Mouse (Mus musculus) spleen, adult 2 months (tissue): Measurements from ENCODE around the gene Susd3. TPM values are rescaled to one million over a fixed set of nuclear protein-coding genes. Genes with fewer than 3 reads are reported as not detected.

Source experiments
- DNase-seq, 2 experiments: peaks; one replicate each; pipeline versions ENCODE4 v3.0.0 to v3.0.0-alpha.2; 2012 to 2021; ENCODE audit warnings: low spot score in 2 of 2, low read depth in 1 of 2
- H3K27ac ChIP-seq: fragments of 200-500 bp; 2 replicates; pipeline ENCODE4 v1.5.1; 2012; ENCODE audit warnings: low read length, inconsistent platforms; ENCODE audit not compliant: insufficient read depth
- H3K27me3 ChIP-seq: fragments of 200-500 bp; 2 replicates; pipeline ENCODE4 v1.6.1; 2012; ENCODE audit warnings: mild to moderate bottlenecking, moderate library complexity, low read length, inconsistent platforms; ENCODE audit not compliant: control insufficient read depth, insufficient read depth
- H3K36me3 ChIP-seq: fragments of 200-500 bp; 2 replicates; pipeline ENCODE4 v1.6.1; 2012; ENCODE audit warnings: mild to moderate bottlenecking, low read length, inconsistent platforms; ENCODE audit not compliant: control insufficient read depth, insufficient read depth
- H3K4me1 ChIP-seq: fragments of 200-500 bp; 2 replicates; pipeline ENCODE4 v1.6.1; 2011; ENCODE audit warnings: inconsistent platforms; ENCODE audit not compliant: control insufficient read depth, insufficient read depth, insufficient read length
- H3K4me3 ChIP-seq: fragments of 200-500 bp; 2 replicates; pipeline ENCODE4 v1.5.1; 2011; ENCODE audit warnings: mild to moderate bottlenecking, inconsistent platforms; ENCODE audit not compliant: insufficient read depth, insufficient read length; ENCODE audit errors: extremely low read depth
- CTCF ChIP-seq: fragments of 200-500 bp; IDR thresholded peaks from 2 replicates; pipeline ENCODE4 v1.5.1; 2011; ENCODE audit warnings: mild to moderate bottlenecking, inconsistent platforms; ENCODE audit not compliant: insufficient read depth, insufficient read length, insufficient replicate concordance; ENCODE audit errors: extremely low read depth
- POLR2A ChIP-seq: fragments of 200-500 bp; IDR thresholded peaks from 2 replicates; pipeline ENCODE4 v1.6.1; 2011; ENCODE audit warnings: low read depth, low read length, inconsistent platforms
- whole genome bisulfite sequencing: fragments of 180-500 bp; shearing (Covaris S2); methylation state at CpG from one replicate; pipeline ENCODE4 v1.1.7; 2018; 5-methylcytosine and 5-hydroxymethylcytosine counted together
- polyA plus RNA-seq: library from polyadenylated mRNA; depleted of rRNA; stranded (reverse); fragments of >200 nt; gene quantifications from 2 replicates; pipeline ENCODE4 v1.2.3, GENCODE M21; 2012

The Susd3 gene
- polyA plus RNA-seq, 1 experiment = 49.7 TPM

GRCm38 (mm10) chr13:49214454-49214853 is 34.1 kb downstream of the Susd3 start:
- Histone ChIP-seq H3K27ac (no peak overlapping the region), H3K4me1 (peaks cover 24% of the 10 kb centered on the region), H3K4me3 (no peak overlapping the region), H3K27me3 (no peaks in the 10 kb centered on the region), H3K36me3 (no peaks in the 10 kb centered on the region)
- 58% methylated on average over 3 of the region's 3 CpGs for WGBS
- TF ChIP-seq CTCF = no peak
- no peak for TF ChIP-seq POLR2A
- DNase-seq = no peak

GRCm38 (mm10) chr13:49213531-49213932 is 35.0 kb downstream of the Susd3 start:
- Histone ChIP-seq H3K36me3 (no peaks in the 10 kb centered on the region), H3K27ac (no peak overlapping the region), H3K27me3 (no peaks in the 10 kb centered on the region), H3K4me3 (no peak overlapping the region), H3K4me1 (peaks cover 24% of the 10 kb centered on the region)
- peak in 1 of 2 experiments; percentile 34 for DNase-seq
- 18% methylated on average over 4 of the region's 4 CpGs for WGBS
- TF ChIP-seq POLR2A = no peak
- TF ChIP-seq CTCF = no peak

- TF ChIP-seq CTCF (no peak), POLR2A (no peak)
- 77% methylated on average over 4 of the region's 4 CpGs for WGBS
These were observed 35.6 kb downstream of the Susd3 start for GRCm38 (mm10) chr13:49212711-49213500.

GRCm38 (mm10) chr13:49209306-49209705 is 39.2 kb downstream of the Susd3 start:
- Histone ChIP-seq H3K27ac (no peak overlapping the region), H3K36me3 (peaks cover 3% of the 10 kb centered on the region), H3K4me1 (peaks cover 11% of the 10 kb centered on the region), H3K27me3 (no peaks in the 10 kb centered on the region), H3K4me3 (no peak overlapping the region)
- 71% methylated on average over 7 of the region's 7 CpGs for WGBS
- no peak for DNase-seq
- TF ChIP-seq CTCF (no peak), POLR2A (no peak)

More at GRCm38 (mm10) chr13:49212711-49213500, 35.6 kb downstream of the Susd3 start:
- peaks cover 24% of the 10 kb centered on the region for H3K4me1 ChIP-seq
- H3K27me3 ChIP-seq = no peaks in the 10 kb centered on the region
- no peak overlapping the region for H3K4me3 ChIP-seq
- no peaks in the 10 kb centered on the region for H3K36me3 ChIP-seq
- no peak overlapping the region for H3K27ac ChIP-seq
- DNase-seq = no peak

- Histone ChIP-seq H3K27me3 (no peaks in the 10 kb centered on the region), H3K36me3 (peaks cover 11% of the 10 kb centered on the region), H3K27ac (no peak overlapping the region), H3K4me3 (no peak overlapping the region), H3K4me1 (no peaks in the 10 kb centered on the region)
- DNase-seq = no peak
- 96% methylated on average over 2 of the region's 2 CpGs for WGBS
- TF ChIP-seq POLR2A = no peak
- TF ChIP-seq CTCF = no peak
These were observed 42.2 kb downstream of the Susd3 start for GRCm38 (mm10) chr13:49206341-49206740.

- Histone ChIP-seq H3K36me3 (peaks cover 11% of the 10 kb centered on the region), H3K4me3 (no peak overlapping the region), H3K27ac (no peak overlapping the region), H3K27me3 (no peaks in the 10 kb centered on the region), H3K4me1 (peaks cover 4% of the 10 kb centered on the region; the same call in 1 of the 2 replicates)
- DNase-seq = peak; percentile 60 to 73
- peak; percentile 90 for TF ChIP-seq CTCF
- TF ChIP-seq POLR2A = no peak
- WGBS = 48% methylated on average over 13 of the region's 13 CpGs
These were observed 43.0 kb downstream of the Susd3 start for GRCm38 (mm10) chr13:49205381-49205998.

GRCm38 (mm10) chr13:49202556-49202955 is 46.0 kb downstream of the Susd3 start:
- H3K4me3 ChIP-seq = no peak overlapping the region
- H3K27me3 ChIP-seq = no peaks in the 10 kb centered on the region
- H3K36me3 ChIP-seq = peaks cover 9% of the 10 kb centered on the region
- DNase-seq = no peak
- H3K4me1 ChIP-seq = peaks cover 4% of the 10 kb centered on the region; the same call in 1 of the 2 replicates
- no peak overlapping the region for H3K27ac ChIP-seq
- 91% methylated on average over 7 of the region's 7 CpGs for WGBS
- TF ChIP-seq CTCF = no peak
- no peak for TF ChIP-seq POLR2A
